Mouse (Mus musculus) lung, adult 2 months (tissue): ENCODE measurements around the gene Iffo2.

ENCODE experiments used
- CTCF ChIP-seq: fragments of 200-500 bp; IDR thresholded peaks from 2 replicates; pipeline ENCODE4 v1.5.1; 2011; ENCODE audit warnings: mild to moderate bottlenecking, low read length, control low read depth; ENCODE audit not compliant: insufficient read depth
- POLR2A ChIP-seq: fragments of 200-500 bp; IDR thresholded peaks from 2 replicates; pipeline ENCODE4 v1.6.1; 2011; ENCODE audit warnings: low read depth, mild to moderate bottlenecking, control low read depth, low read length, borderline replicate concordance; ENCODE audit errors: extremely low read depth

DNA sequence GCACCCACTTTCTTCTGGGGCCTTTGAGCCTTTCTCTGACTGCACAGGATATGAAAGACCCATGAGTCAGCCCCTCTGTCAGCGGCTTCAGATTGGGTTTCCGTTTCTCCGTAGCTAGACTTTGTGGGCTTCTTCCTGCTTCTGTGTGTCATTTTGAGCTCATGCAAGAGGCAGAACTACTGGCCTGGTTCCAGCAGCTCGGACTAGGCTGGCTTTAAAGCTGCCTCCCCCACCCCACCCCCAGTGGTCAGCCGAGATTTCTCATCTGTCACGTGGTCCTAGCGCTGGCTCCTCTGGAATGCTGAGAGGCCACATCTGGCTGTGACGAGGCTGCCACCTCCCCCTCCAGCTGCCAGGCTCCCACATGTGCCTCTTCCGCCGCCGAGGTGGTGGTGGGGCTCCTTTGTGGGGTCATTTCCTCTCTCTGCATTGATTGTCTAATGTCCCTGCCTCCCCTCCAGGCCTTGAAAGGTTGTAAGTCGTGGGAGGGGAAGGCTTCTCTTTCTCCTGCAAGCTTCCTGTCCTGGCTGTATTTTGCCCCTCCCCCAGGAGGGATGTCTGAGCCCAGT lies 68.7 kb downstream of the Iffo2 start:
- peak; percentile 12; the same call in 1 of the 2 replicates for TF ChIP-seq POLR2A
- peak; percentile 13; the same call in 1 of the 2 replicates for TF ChIP-seq CTCF
